Mouse (Mus musculus): Measurements from ENCODE around the gene Gm42906.

DNA sequence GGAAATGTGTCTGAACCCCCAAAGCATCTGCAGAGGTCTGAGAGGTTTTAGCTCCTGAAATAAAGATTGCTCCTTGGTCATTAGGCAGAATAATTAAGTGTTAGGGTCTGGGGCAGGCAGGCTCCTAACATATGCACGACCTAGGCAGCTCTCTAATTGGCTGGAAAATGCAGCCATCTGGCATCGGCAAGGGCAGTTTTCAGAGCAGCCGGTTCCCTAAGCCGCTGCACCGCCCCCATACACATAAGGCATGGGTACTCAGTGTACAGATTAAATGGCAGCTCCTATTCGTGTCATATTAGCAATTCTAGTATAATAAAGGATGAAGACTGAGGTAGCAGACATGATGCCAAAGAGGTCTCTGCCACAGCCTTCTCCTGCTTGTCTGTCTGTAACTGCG, 400.8 kb downstream of the Gm42906 start:
- TF ChIP-seq EP300 (IDR thresholded peaks at IDR 0.05; ENCODE audit: insufficient read depth, low read depth, low read length) (no peak), CTCF (IDR thresholded peaks at IDR 0.05; ENCODE audit: low read depth, low read length) (no peak)
